Mouse (Mus musculus) G1E (cell line): Measurements from ENCODE around the gene Vps26b. TPM values are rescaled to one million over a fixed set of nuclear protein-coding genes. Genes with fewer than 3 reads are reported as not detected.
A peak's percentile ranks its signal among the peaks of the same experiment; 100 is the strongest.

ENCODE experiments used
- ATAC-seq: 2 replicates; pipeline ENCODE4 v1.8.0; 2016; ENCODE audit warnings: mild to moderate bottlenecking; ENCODE audit not compliant: insufficient number of reproducible peaks, poor library complexity, low FRiP score, severe bottlenecking; ENCODE audit errors: extremely low read depth
- DNase-seq: peaks from one replicate; pipeline ENCODE4 v3.0.0; 2012; ENCODE audit warnings: low spot score
- H3K27me3 ChIP-seq: 2 replicates; pipeline ENCODE4 v1.6.1; 2012; ENCODE audit warnings: mild to moderate bottlenecking, low read length, inconsistent platforms; ENCODE audit not compliant: insufficient read depth
- H3K36me3 ChIP-seq: replicated peaks from 2 replicates; pipeline ENCODE3; 2012; ENCODE audit warnings: mild to moderate bottlenecking, inconsistent platforms
- H3K4me1 ChIP-seq: 2 replicates; pipeline ENCODE4 v1.6.1; 2012; ENCODE audit warnings: low read depth, low read length, inconsistent platforms, mixed read lengths; ENCODE audit not compliant: insufficient read depth
- H3K4me3 ChIP-seq: 2 replicates; pipeline ENCODE4 v1.5.1; 2012; ENCODE audit warnings: low read depth, mild to moderate bottlenecking, inconsistent platforms, low read length, moderate library complexity, mixed read lengths
- H3K9me3 ChIP-seq: replicated peaks from 2 replicates; pipeline ENCODE4 v1.6.1; 2012; ENCODE audit warnings: inconsistent platforms
- CTCF ChIP-seq: IDR thresholded peaks from 2 replicates; pipeline ENCODE4 v1.5.1; 2012; ENCODE audit warnings: low read depth, low read length, inconsistent platforms, mixed read lengths
- GATA1 ChIP-seq: IDR thresholded peaks from 2 replicates; pipeline ENCODE4 v1.6.1; 2012; ENCODE audit warnings: borderline replicate concordance, low read length, inconsistent platforms, mixed read lengths
- GATA2 ChIP-seq: IDR thresholded peaks from 2 replicates; pipeline ENCODE4 v1.6.1; 2012; ENCODE audit warnings: low read depth, low read length, inconsistent platforms, borderline replicate concordance
- POLR2AphosphoS5 ChIP-seq: IDR thresholded peaks from 2 replicates; pipeline ENCODE4 v1.6.1; 2012; ENCODE audit warnings: low read depth, low read length, inconsistent platforms; ENCODE audit not compliant: insufficient replicate concordance
- TAL1 ChIP-seq: conservative IDR thresholded peaks from 2 replicates; pipeline ENCODE4 v1.6.1; 2012; ENCODE audit warnings: low read depth, low read length, inconsistent platforms, mixed read lengths
- polyA plus RNA-seq: library from polyadenylated mRNA; stranded (reverse); fragments of >175 nt; gene quantifications from 2 replicates; pipeline ENCODE4 v1.2.3, GENCODE M21; 2012
- total RNA-seq, 2 experiments: library from RNA; stranded (forward) in 1 of 2; stranded (reverse) in 1 of 2; fragments of 200-1000 nt in 1 of 2; fragments of >200 nt in 1 of 2; fragmentation: Nextera tagmentation in 1 of 2; gene quantifications; 2 replicates each; pipeline ENCODE4 v1.2.3; 2014 to 2017

The Vps26b gene
- total RNA-seq (2014; fragmentation: Nextera tagmentation) (73.7 and 76.8 TPM in 2 replicates), total RNA-seq (2017) (32.7 and 37.4 TPM in 2 replicates), polyA plus RNA-seq (31.4 and 39.9 TPM in 2 replicates)

DNA sequence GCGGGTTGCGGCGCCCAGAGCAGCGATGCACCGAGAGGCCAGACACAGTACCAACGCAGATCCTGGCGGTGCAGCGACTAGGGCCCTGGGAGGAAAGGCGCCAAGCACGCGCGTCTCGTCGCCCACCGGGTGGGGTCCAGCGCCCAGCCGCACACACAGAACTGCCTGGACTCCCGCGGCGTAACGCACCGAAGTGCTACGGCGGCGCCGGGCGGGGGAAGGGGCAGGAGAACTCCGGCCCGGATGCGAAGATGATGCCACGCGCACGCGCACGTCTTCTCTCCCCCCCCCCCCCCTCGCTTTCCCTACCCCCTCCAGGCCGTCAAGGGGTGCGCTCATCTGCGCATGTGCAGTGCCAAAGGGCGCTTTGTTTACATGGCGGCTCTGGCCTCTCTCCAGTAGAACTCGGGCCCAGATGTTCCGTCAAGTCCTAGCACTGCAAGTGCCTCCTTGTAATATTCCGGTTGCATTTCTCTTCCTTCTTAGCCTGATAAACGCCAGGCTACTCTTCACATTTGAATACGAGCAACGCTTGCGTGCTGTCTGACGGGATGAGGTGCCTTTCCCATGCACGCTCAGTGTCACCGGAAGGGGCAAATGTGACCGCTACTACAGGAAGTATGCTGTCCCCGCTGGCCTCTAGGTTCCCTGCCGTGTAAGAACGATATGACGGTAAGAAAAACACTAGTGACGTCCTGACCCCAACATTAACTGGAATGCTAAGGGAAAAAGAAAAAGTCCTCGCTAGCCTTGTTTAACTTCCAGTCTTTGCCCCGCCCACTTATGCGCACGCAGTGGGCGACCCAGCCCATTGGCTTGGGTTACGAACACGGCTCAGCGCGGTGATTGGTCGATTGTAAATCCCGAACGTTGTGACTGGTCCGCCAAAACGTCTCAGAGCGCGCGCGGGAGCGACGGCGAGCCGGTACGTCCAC, at the start of gene Vps26b, which contains the start of gene Ncapd3:
Gene Vps26b (minus strand): TSS at position 238 of the 935 bp plus-strand sequence.
Gene Ncapd3 (plus strand): TSS at position 348 of the 935 bp plus-strand sequence.
- no peaks in the 10 kb centered on the region for H3K27me3 ChIP-seq
- H3K36me3 ChIP-seq, result peaks cover 43% of the 10 kb centered on the region
- ATAC-seq (peak; percentile 91), DNase-seq (peak; percentile 89)
- peak within 1 kb of the TSS; percentile 100 for H3K4me3 ChIP-seq
- H3K9me3 ChIP-seq, result no peaks in the 10 kb centered on the region
- TF ChIP-seq TAL1 (no peak), POLR2AphosphoS5 (no peak), GATA1 (no peak), GATA2 (no peak), CTCF (no peak)
- H3K4me1 ChIP-seq, result peaks cover 62% of the 10 kb centered on the region

GRCm38 (mm10) chr9:27075812-27076211, 45.9 kb upstream of the Vps26b start:
- no peak for TF ChIP-seq CTCF
- Histone ChIP-seq H3K36me3 (peaks cover 87% of the 10 kb centered on the region), H3K9me3 (no peaks in the 10 kb centered on the region), H3K4me3 (no peak overlapping the region), H3K27me3 (no peaks in the 10 kb centered on the region), H3K4me1 (no peaks in the 10 kb centered on the region)
- DNase-seq, result no peak
- ATAC-seq, result no peak

- peaks cover 88% of the 10 kb centered on the region for H3K36me3 ChIP-seq
- TF ChIP-seq GATA2, result no peak
- TF ChIP-seq GATA1, result no peak
- TF ChIP-seq TAL1, result no peak
- TF ChIP-seq POLR2AphosphoS5, result no peak
- TF ChIP-seq CTCF, result no peak
- H3K4me3 ChIP-seq, result no peak overlapping the region
- ATAC-seq (no peak), DNase-seq (no peak)
- no peaks in the 10 kb centered on the region for H3K27me3 ChIP-seq
- no peaks in the 10 kb centered on the region for H3K9me3 ChIP-seq
- H3K4me1 ChIP-seq, result no peaks in the 10 kb centered on the region
These were observed 44.8 kb upstream of the Vps26b start for GRCm38 (mm10) chr9:27074677-27075076.

- ATAC-seq (no peak), DNase-seq (no peak)
- Histone ChIP-seq H3K27me3 (no peaks in the 10 kb centered on the region), H3K36me3 (peaks cover 94% of the 10 kb centered on the region), H3K9me3 (no peaks in the 10 kb centered on the region), H3K4me3 (no peak overlapping the region), H3K4me1 (no peaks in the 10 kb centered on the region)
- TF ChIP-seq TAL1, result no peak
- TF ChIP-seq POLR2AphosphoS5, result no peak
- no peak for TF ChIP-seq GATA2
- TF ChIP-seq CTCF, result no peak
- no peak for TF ChIP-seq GATA1
These were observed 41.0 kb upstream of the Vps26b start for GRCm38 (mm10) chr9:27070895-27071294.

- H3K27me3 ChIP-seq, result no peaks in the 10 kb centered on the region
- no peak for TF ChIP-seq GATA1
- no peak for TF ChIP-seq CTCF
- TF ChIP-seq GATA2, result no peak
- no peak for TF ChIP-seq TAL1
- TF ChIP-seq POLR2AphosphoS5, result no peak
- ATAC-seq, result no peak
- no peak for DNase-seq
- peaks cover 96% of the 10 kb centered on the region for H3K36me3 ChIP-seq
- H3K4me3 ChIP-seq, result no peak overlapping the region
- no peaks in the 10 kb centered on the region; the same call in 1 of the 2 replicates for H3K4me1 ChIP-seq
- no peaks in the 10 kb centered on the region for H3K9me3 ChIP-seq
These were observed 28.5 kb upstream of the Vps26b start for GRCm38 (mm10) chr9:27058341-27058740.

GRCm38 (mm10) chr9:27049492-27049891, 19.6 kb upstream of the Vps26b start:
- no peak overlapping the region for H3K4me3 ChIP-seq
- no peaks in the 10 kb centered on the region for H3K9me3 ChIP-seq
- no peaks in the 10 kb centered on the region for H3K27me3 ChIP-seq
- H3K36me3 ChIP-seq, result peaks cover 96% of the 10 kb centered on the region
- ATAC-seq (no peak), DNase-seq (no peak)
- no peaks in the 10 kb centered on the region for H3K4me1 ChIP-seq
- TF ChIP-seq CTCF, result no peak
- TF ChIP-seq POLR2AphosphoS5, result no peak
- TF ChIP-seq TAL1, result no peak
- TF ChIP-seq GATA1, result no peak
- TF ChIP-seq GATA2, result no peak
